Mouse (Mus musculus): ENCODE measurements around the gene Glis2.

Glis2 gene

DNA sequence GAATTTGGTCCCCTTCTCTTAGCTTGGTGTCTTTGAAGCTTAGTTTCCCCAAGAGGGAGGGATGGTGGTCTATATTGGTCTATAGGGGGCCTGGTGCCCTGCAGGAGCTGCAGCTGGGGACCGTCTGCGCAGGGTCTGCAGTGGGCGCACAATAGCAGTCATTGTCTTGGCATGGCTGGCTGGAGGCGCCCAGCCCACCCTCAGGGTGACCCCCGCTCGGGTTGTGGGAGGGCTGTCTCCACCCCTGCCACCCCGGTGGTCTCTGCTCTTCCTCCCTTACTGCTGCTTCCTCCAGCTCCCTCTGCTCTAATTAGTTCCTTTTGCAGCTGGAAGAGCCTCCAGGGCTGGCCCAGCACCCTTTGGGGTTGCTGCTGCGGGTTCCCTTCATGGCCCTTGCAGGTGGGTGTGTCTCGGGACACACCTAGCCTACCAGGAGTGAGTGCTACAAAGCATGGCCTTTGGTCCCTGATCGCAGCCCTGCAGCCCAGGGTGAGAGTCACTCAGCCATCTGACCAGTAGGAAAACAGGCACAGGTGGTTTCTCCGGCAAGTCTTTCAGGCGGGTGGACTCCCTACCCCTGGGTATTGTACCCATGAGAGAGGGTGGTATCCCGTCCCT, 11.1 kb downstream of the Glis2 start:
- no peak for DNase-seq

DNA sequence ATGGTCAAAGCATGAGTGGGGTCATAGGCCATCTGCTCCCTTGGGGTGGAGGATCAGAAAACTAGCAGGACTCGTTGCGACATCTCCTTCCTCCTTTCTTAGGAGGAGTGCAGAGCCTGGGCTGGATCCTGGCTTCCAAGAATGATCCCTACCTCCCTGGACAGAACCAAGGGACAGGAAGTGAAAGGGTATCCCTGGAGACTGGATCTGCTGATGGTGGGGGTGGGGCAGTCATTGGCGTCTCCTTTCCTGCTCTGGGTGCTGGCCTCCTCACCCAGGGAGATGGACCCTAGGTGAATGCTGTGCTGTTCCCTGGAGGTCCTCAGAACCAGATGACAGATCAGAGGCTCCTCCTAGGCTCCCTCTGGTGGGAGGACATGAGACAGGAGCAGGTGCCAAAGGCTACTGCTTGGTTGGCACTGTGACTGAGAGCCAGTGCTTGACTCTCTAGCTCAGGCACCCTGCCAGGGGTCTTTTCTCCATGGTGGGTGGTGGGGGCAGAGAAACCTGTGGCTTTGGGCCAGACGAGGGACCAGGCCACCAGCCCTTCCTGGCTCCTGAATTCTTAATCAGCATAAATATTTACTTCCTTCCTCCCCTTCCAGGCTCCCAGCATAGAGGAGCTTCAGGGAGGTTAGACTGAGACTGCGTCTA, 12.0 kb downstream of the Glis2 start:
- DNase-seq, result peak; percentile 45 to 53

DNA sequence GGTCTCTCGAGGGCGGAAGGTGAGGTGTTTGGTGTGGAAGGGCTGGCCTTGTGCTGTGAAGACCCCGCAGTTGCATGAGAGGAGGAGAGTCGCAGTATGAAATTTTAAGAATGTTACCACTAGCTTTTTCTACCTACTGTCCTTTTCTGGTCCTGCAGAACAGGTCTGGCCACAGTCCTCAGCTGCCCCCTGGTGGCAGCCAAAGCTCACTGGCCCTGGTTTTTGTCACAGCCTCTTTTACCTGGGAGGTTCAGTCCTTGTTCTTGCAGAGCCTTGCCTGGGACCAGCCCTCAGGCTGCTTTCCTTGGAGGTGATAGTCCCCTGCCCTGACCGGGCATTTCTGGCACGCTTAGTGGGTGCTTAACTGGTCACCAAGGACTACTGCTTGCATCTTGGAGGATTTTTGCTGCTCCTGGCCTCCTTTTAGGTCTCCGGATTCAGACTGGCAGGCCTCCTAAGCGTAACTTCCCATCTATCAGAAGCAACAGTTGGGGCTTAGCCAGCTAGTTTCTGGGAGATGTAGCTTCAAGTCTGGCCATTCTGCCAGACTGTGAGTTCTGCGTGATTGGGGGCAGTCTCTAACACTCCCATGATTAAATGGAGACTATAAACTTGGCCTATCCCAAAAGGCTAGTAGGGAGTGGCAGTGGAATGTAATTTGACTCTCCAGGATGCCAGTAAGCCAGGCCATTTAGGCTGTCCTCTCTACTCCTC, 13.5 kb downstream of the Glis2 start:
- DNase-seq, result peak; percentile 87 to 92

DNA sequence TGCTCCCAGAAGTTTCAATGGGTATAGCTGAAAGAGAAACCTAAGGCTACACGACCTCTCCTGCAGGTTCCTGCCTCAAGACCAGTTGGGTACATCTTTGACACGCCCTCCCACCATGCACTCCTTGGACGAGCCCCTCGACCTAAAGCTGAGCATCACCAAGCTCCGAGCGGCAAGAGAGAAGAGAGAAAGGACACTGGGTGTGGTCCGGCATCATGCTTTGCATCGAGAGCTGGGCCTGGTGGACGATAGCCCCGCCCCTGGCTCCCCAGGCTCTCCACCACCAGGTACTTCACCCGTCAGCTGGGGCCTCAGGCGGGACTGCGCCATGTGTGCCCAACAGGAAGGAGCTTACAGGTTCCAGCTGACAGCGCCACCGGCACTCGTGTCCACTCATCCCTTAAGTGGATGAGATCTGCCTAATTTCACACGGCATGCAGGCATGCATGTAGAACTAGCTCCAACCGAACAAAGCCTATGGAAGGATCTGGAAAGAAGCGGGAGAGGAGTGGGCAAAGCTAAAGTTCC, 14.1 kb downstream of the Glis2 start:
- no peak for DNase-seq

DNA sequence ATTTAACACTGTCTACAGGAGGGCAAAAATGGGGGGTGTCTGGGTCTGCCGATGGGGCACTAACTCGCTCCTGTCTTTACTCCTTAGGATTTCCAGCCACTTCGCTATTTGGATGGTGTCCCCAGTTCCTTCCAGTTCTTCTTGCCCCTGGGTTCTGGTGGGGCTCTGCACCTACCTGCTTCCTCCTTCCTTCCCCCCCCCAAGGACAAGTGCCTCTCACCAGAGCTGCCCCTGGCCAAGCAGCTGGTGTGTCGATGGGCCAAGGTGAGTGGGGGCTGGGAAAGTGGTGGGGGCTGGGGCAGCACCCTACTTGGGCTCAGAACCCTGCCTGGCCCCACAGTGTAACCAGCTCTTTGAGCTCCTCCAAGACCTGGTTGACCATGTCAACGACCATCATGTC, 16.7 kb downstream of the Glis2 start:
- DNase-seq, result no peak

DNA sequence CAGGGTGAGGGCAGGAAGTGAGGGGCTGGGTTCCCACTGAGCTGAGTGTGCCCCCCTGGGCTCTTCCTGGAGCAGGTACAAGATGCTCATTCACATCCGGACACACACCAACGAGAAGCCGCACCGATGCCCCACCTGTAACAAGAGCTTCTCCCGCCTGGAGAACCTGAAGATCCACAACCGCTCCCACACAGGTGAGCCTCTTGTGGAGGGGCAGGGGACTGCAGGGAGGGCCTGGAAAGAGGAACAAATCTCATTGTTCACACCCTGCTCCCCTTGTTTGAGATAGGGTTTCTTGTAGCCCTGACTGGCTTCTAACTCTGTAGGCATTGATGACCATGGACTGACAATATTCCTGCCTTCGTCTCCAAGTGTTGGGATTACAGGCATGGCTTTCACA, 17.2 kb downstream of the Glis2 start:
- DNase-seq, result no peak

DNA sequence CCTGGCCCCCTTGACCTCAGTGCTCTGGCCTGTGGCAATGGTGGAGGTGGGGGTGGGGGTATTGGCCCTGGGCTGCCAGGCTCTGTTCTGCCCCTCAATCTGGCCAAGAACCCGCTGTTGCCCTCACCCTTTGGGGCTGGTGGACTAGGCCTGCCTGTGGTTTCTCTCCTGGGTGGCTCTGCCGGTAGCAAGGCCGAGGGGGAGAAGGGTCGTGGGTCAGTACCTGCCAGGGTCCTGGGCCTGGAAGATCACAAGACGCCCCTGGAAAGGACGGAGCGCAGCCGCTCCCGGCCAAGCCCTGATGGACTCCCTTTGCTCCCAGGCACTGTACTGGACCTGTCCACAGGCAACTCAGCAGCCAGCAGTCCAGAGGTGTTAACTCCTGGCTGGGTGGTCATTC, 19.2 kb downstream of the Glis2 start:
- no peak for DNase-seq

DNA sequence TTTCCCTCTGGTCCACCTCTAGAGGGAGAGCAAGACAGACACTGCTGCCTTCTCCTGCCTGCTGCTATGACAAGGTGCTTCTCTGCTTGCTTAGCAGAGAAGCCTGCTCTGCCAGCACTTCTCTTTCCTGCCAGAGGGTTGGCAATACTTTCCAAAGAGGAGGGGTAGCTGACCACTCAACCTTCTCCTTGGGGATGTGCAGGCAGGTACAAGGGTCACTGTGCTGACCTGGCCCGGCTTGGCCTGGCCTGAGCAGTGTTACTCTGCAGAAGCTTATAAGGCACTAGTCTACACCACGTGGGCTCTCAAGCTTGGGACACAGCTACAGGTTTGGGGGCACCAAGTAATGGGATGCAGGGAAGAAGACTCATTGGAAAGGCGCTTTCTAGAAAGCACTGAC, 20.1 kb downstream of the Glis2 start:
- DNase-seq, result no peak

DNA sequence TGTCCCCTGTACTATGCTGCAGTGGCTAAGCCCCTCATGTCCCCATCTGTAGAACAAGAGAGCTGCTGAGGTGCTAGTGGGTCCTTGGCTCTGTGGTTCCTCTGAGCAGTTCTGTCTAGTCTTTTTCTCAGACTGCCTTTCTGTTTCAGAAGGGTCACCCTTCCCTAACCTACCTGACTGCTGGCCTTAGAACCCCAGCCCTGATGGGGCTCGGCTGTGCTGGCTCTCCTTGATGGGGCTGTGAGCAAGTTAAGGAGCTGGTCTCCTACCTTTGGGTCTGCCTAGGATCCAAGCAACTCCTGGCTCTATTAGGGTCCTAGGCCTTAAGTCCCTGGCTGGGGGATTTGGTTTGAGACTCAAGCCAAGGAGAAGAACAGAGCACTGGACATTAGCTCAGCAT, 20.8 kb downstream of the Glis2 start:
- no peak for DNase-seq

DNA sequence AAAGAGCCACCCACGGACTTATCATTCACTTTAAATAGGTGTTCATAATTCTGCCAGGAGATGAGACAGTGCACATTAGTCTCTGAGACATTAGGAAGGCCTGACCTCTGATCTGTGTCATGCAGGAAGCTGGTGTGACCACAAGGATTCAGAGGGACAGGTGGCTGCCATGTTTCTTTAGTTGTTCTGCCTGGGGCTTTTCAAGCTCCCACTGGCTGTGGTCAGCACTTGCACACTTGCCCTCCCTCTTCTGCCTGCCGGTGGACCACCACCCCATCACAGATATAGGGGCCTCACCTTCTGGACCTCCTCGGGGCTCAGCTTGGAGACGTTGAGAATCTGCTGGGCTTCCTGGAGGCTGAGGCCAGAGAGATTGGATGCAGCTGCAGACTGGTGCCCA, 22.3 kb downstream of the Glis2 start:
- DNase-seq, result no peak

DNA sequence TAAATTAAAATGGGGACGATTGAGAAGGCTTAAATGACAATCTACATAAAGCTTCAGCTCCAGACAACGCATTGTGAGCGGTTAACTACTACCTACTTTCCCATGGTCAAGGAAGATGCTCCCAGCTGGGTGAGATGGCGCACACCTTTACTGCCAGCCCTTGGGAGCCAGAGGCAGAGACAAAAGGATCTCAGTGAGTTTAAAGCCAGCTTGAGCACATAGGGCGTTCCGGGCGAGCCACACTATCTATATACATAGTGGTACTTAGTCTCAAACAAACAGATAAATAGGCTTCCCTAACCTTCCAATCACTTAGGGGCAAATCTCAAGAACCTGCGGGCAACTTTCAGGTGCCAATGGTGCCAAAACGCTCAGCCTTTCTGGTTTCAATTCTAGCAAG, 29.6 kb downstream of the Glis2 start:
- no peak for DNase-seq

DNA sequence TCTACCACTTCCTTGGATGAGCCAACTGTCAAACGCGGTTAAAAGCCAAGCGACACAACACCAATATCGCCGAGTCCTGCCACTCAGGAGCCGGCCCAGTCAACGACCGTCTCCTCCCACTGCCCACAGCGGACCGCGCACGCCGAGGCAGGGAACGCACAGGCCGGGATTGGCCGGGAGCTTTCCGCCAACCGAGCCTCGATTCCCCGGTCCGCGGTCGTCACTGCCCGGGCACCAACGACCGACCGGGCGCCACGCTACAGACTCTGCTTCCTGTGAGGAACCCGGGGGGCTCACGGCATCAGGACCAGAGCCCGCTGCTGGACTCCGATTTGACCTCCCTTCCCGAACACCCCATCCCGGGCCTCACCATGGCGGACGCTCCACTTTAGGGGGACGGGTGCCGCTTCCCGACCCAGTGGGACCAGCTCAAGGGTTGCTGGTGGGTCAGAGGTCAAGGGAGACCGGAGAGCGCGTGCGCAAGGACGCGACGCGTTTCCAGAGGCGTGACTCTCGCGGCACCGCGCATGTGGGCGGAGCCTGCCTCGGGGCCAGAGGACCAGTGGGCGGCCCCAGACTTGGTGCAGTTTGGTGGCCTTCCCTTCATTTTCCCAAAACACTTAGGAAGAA, 30.1 kb downstream of the Glis2 start, which contains the start of gene Pam16:
Pam16 (minus strand) TSS at position 508 of the 630 bp plus-strand sequence.
- DNase-seq, result peak; percentile 91 to 93

DNA sequence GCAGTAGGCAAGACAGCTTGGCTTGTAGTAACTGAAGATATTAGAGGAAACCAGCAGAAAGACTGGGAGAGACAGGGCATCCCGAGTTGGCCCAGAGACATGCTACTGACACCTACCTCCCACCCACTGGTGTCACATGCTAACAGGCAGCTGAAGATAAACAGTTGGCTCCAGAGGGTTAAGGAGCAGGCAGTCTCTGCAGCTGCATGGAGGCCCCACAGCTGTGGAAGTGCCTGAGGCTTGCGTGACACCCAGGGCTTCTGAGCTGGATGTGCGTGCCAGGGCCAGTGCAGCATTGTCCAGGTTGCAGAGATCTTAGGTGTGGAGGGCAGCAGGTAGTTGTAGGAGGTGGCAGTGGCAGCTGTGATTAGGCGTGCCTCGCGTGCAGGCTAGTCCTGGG, 32.6 kb downstream of the Glis2 start:
- no peak for DNase-seq

DNA sequence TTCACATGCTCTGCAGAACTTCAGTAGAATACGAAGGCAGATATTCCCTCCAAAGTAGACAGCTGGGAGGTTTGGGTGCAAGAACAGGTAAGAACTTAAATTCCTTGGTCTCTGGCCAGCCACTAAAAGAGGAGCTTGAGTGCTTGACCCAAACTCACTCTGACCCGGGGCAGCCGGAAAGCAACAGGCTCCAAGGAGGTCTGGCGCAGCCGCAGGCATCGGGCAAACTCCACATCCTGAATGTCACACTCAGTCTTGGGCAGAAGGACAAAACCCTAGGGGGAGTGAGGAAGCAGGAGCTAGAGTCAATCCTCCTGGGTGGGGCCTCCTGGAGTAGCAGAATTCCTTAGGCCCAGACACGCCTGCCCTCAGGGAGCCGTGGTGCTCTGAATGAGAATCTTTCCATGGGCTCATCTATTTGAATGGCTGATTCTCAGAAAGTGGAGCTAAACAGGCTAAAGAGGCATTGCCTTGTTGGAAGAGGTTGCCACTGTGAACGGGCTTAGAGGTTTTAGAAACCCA, 34.4 kb downstream of the Glis2 start:
- no peak for DNase-seq

DNA sequence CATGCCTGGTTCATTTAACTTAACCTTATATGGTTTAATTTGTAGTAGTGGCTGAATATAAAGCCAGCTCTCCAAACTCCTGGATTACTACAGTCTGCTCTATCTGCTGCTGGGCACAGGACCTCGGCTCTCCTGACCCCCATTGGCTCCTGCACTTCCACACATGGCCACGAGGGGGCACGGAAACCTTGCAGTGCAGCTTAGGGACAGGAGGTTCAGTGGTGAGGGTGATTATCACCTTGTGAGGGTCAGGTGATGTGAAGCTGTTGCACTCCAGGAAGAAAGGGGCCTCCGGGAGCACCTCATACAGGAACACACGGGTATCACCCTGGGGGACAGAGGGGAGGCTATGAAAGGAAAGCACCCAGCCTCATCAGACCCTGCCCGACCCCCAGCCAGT, 35.4 kb downstream of the Glis2 start:
- DNase-seq, result peak; percentile 84 to 89

DNA sequence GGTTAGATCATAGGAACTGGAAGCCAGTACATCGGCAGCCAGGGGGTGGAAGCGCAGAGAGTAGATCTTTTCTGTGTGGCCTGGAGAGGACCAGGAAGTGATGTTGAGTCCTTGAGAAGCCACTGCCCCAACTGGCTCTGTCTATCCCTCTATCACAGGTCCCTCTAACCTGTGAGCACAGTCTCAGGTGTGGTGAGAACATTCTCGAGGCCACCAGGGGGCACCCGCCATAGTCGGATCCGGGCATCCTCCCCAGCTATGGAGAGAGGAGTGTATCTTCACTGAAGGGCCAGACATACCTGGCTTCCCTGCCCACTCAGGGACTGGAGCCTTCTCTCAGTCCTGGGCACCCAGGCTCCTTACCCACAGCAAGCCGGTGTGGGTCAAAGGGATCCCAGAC, 37.5 kb downstream of the Glis2 start:
- peak; percentile 36 to 49 for DNase-seq

DNA sequence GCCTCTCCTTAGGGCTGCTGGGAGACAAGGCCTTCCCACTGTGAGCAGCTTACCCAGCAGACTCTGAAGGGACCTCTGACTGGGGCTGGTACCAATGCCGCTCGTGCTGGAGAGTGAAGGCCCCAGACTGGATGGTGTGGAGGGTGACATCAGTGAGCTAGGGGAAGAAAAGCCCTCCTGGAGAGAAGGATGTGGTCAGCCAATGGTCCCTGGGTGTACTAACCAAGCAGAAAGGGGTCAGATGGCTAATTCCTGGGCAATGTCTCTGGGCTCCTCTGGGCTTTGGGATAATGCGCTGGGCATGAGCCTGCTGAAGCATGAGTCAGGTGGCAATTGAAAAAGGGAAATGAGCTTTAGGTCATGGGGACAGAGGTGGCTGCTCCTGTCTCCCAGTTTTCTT, 39.1 kb downstream of the Glis2 start:
- DNase-seq, result no peak

DNA sequence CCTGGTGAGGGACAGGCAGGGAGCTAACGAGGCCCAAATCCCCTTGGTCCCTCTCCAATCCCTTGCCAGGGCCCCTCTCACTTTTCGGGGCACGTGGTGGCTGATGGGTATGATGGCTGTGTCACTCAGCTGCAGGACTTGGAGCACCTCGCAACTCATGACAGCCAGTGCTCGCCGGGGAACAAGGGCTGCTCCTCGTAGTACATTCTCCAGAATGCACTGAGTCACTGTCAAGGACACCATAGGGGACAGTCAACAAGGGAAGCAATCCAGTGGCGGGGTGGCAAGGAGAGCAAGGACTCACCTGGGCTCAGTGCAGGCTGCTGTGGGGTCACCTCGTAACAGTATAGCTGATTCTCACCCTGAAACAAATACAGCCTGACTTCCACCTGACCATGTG, 40.2 kb downstream of the Glis2 start:
- DNase-seq, result no peak

DNA sequence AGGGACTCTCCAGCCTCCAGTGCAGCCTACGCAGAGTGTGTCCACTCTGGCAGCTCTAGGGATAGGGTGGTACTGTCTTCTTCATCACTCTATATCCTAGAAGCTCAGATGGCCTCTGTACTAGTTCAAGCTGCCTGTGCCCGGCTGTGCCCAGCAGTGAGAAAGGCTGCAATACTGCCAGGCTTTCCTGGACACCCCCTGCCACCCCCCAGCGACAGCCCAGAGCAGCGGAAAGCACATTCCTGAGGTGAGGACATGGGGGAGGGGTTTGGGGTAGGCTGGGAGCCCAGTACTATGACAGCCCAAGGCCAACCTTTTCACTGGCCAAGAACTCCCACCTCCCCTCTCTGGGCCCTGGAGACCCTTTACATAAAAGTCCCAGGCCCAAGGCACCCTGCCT, 41.2 kb downstream of the Glis2 start:
- DNase-seq, result no peak

DNA sequence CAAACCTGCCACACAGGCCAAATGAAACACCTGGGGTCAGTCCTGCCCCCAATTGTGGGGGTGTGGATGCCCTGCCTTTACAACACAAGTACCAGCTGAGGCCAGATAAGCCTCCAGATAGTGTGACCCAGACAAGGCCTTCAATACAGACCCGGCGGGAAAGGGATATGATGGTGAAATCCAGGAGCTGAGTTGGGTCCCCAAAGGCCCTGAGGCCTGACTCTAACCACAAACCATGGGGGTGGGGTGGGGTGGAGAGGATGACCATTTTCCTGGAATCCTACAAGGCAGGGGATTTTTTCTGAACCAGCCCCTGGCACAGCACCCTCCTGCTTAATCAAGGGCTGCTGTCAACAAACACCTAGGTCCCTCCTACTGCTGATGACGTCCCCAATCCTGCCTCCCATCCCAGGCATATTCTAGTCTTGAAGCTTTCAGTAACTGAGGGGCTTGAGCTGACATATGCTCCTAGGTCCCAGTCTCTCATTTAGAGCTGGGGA, 44.4 kb downstream of the Glis2 start:
- DNase-seq, result no peak

DNA sequence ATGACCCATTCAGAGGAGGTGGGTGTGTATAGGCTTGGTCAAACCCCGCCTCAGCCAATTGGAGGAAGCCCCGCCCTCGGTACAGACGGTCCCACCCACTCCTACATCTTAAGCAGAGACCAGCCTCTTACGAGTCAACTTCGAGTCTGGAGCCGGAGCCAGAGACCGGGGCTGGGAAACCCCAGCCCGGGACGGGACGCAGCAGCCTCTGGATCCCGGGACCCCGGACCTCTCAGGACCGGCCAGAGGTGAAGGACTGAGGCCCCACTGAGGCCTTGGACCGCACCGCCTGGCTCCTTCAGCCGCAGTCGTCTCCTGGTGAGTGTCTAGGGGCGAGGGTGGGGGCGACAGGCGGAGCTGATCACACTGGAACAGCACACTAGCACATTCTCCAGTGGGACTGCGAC, 45.3 kb downstream of the Glis2 start, which contains the start of the genes Vasn and Dnaja3:
Vasn (plus strand) TSS at position 111 of the 407 bp plus-strand sequence.
Dnaja3 (plus strand) TSS at position 159 of the 407 bp plus-strand sequence.
- DNase-seq, result peak in 1 of 2 experiments; percentile 28

DNA sequence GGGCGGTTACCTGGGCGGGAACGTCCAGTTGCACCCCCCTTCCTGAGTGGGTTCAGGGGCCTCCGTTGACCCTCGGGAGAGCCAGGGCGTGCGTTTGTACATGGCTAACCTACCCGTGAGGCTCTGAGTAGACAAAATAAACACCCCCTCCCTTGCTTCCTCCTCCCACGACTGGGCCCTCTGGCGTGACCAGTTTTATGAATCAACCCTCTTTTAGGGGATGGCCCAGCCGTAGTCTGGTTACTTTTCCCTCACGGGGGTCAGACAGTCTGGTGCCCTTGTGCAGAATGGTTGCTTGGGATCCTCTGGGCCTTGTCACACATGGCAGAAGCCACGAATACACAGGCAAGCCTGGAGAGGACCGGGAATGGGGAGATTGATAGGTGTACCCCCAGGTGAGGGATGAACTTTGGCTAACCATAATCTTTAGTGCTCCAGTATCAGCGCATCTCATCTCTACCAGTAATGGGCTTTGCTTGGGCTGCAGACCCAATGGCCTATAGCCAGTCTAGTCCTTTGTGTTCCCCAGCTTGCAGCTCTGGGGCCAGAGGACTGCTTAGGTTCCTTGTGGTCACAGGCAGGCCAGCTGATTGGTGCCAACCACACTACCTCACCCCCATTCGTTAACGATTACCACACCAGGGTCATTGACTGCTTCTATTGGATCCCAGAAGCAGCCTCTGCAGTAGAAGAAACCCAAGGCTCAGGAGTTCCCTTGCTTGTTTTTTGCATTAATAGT, 45.9 kb downstream of the Glis2 start:
- no peak for DNase-seq

Measured in cerebellum, adult 18-20 months (tissue).